Mouse (Mus musculus): ENCODE data around the gene BC048679.

- TF ChIP-seq CTCF (IDR thresholded peaks at IDR 0.05; ENCODE audit: low read depth), result no peak
- TF ChIP-seq EP300 (IDR thresholded peaks at IDR 0.05; ENCODE audit: low read depth), result no peak
Measured at GRCm38 (mm10) chr7:81523663-81524017, 25.6 kb upstream of the BC048679 start.

Measured in liver, embryonic 14.5 days (tissue).